Mouse (Mus musculus) erythroblast, adult 5-6 weeks (primary cell): ENCODE data around the gene Snapc2. TPM values are rescaled to one million over a fixed set of nuclear protein-coding genes. Genes with fewer than 3 reads are reported as not detected.
A peak's percentile ranks its signal among the peaks of the same experiment; 100 is the strongest.
"Not testable (repeated sequence)": the region's sequence is repeated elsewhere in the genome, so short reads cannot be mapped to it uniquely, and the experiment has no call there.

ENCODE experiments used
- ATAC-seq: replicated peaks from 2 replicates; pipeline ENCODE4 v1.8.0; 2016; ENCODE audit warnings: moderate number of reproducible peaks, mild to moderate bottlenecking, moderate TSS enrichment, inconsistent platforms; ENCODE audit not compliant: poor library complexity, low FRiP score, severe bottlenecking
- total RNA-seq, 2 experiments: library from RNA; stranded (forward) in 1 of 2; stranded (reverse) in 1 of 2; fragments of 150-400 nt in 1 of 2; fragments of 200-764, 138-1000 nt in 1 of 2; gene quantifications; 2 replicates each; pipeline versions ENCODE4 v1.2.3 to v1.2.4; 2015 to 2017; ENCODE audit warnings: low replicate concordance in 2 of 2

Snapc2 gene
- total RNA-seq, 2 experiments from 2014 or later = 0.68 to 13.8 TPM

GRCm38 (mm10) chr8:4230612-4231351 is 22.1 kb upstream of the Snapc2 start:
- no peak for ATAC-seq

DNA sequence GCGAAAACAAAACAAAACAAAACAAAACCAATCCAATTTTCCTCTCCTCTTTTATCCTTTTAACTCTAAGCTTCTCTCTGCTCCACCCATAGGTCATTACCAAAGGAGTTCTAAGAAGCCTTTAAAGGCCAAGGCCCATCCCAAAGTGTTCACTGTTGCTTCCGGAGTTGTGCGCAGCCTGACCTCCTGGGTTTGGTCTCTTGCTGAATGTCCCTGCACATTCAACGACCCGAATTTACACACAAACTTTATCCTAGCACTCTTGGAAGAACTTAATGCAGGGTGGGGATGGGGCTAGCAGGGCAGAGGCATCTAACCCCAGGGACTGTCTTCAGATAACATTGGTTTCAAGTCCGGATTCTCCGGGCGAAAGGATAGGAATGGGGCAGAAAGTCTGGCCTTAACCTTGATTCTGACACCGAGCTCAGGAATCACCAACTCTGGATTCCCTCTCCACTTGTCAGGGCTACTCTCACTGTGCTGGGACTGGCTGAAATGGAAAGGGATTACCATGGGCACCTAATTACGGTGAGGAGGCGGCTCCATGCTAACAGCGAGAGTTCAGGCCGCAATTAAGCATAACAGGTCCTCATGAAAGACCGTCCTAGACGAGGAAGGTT is 15.0 kb upstream of the Snapc2 start:
- peak; percentile 4; the same call in 1 of the 2 replicates for ATAC-seq

GRCm38 (mm10) chr8:4238434-4239192 is 14.3 kb upstream of the Snapc2 start, which contains the start of the genes Map2k7 and Gm49320:
Gene Map2k7, plus strand, starts transcription at chr8:4238740.
Gene Gm49320, plus strand, starts transcription at chr8:4238865.
- peak; percentile 86 for ATAC-seq

- peak; percentile 26 for ATAC-seq
Observed at GRCm38 (mm10) chr8:4239193-4239890, 13.5 kb upstream of the Snapc2 start.

DNA sequence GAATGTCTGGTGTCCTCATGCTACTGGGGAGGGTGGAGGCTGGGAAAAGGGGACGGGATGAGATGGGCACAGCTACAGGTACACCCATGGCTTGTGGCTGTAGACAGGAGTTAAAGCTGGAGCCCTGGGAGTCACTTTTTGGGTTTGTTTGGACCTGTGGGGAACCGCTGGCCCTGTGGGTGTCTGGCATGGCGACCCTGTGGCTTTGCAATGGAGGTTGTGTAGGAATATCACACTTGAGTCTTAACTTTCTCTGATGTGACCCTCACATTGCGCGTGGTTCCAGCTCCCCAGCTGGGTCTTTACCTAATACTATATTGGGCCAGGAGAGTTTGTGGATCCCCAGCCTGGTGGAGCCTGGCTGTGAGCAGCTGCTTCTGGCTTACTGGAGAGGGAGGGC is 7.8 kb upstream of the Snapc2 start:
- no peak for ATAC-seq

DNA sequence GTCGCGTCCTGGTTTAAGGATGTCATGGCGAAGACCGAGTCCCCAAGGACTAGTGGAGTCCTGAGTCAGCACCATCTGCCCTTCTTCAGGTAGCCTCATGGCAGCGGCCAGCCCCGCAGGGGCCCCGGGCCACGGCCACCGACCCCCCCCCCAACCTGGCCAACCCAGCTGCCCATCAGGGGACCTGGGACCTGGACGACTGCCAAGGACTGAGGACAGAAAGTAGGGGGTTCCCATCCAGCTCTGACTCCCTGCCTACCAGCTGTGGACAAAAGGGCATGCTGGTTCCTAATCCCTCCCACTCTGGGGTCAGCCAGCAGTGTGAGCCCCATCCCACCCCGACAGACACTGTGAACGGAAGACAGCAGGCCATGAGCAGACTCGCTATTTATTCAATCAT is 7.1 kb upstream of the Snapc2 start:
- ATAC-seq = no peak

- no peak for ATAC-seq
Observed at GRCm38 (mm10) chr8:4247241-4247640, 5.6 kb upstream of the Snapc2 start.

DNA sequence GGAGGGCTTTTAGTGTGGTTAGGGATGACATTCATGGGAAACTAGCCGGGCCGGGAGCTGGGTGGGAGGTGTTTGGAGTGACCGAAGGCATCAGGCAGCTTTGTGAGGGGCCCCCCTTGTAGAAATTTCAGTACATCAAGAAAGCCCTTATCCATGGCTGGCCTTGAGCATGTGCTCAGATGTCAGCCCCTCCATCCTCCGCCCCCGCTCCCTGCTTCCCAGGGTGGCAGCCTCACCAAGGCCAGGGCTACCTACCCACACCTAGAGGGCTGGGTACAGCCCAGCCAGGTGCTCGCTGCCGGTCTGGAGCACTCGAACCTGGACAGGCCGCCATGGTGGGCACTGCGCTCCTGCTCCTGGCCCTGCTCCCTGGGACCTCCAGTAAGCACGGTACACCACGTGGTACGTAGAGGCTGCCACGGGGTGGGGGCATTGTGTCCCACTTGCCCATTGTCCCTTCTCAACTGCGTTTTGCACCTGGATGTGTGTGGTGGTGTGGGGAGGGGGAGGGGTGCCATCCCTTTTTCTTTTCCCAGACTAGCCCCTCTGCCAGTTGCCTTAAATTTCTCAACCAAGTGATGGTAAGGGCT is 4.8 kb upstream of the Snapc2 start, which contains the start of gene Tgfbr3l:
Gene Tgfbr3l, plus strand, starts transcription at position 264 of the 590 bp plus-strand sequence.
- no peak for ATAC-seq

DNA sequence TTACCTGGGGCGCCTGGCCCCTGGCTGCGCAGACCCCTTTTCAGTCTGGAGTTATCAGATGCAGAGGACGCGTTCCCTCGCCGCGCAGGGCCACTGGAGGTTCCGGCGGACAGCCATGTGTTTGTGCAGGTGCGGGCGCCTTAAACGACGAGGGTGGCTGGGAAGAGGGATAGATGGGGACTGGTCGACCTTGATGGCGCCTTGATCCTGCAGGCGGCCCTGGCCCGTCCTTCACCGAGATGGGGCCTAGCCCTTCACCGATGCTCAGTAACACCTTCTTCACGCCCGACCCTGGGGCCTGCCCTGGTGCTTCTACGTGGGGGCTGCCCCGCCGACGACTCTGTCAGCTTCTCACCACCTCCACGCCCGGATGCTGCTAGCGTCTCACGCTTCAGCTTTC is 3.7 kb upstream of the Snapc2 start:
- no peak for ATAC-seq

DNA sequence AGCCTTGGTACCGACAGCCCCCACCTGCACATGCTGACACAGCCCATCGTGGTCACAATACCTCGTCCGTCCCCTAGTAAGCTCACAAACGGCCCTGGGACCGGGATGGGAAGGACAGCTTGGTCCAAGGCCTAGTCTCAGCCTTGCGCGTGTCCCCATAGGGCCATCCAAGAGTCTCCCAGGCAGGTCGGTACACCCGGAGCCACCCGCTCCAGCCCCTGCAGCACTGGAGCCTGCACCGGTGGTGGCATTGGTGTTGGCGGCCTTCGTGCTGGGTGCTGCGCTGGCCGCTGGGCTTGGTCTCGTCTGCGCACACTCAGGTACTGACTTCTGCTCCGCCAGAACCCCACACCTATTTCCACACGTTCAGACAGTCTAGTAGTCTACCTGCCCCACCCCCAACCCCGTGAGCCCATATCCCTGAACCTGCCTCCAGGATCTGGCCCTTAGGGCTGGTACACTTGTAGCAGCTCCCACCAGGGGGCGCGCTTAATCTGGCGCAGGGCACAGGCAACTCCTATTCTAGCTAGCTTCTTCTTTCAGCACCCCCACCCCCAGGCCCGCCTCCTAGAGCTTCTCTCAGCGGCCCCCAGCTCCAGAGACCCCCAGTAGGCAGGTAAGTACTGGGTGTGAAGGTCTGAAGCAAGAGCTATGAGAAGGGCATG is 2.4 kb upstream of the Snapc2 start:
- peak; percentile 45; the same call in 1 of the 2 replicates for ATAC-seq

DNA sequence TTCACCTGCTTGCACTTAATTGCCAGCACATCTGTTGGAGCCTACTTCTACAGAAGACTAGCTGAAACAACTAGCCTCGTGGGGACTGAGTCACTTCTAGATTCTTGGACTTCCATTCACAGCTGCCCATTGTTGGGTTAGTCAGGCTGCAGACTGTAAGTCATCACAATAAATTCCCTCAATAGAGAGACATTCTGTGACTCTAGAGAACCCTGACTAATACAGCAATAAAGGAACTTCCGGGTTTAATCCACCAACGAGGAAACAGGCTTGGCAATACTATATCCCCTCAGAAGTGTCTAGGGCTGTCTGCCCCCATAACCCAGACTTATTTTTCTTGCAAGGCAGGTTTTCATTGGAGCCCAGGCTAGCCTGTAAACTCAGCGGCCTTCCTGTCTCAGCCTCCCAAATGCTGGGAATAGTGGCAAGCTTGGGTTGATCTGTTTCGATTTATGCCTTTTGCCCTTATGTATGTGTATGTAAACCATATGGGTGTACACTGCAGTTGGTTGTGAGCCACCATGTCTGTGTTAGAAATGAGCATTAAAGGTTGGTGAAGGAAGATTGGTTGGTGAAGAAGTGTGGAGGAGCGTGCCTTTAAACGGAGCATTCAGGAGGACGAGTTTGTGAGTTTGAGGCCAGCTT is 642 bp upstream of the Snapc2 start:
- ATAC-seq = no peak

DNA sequence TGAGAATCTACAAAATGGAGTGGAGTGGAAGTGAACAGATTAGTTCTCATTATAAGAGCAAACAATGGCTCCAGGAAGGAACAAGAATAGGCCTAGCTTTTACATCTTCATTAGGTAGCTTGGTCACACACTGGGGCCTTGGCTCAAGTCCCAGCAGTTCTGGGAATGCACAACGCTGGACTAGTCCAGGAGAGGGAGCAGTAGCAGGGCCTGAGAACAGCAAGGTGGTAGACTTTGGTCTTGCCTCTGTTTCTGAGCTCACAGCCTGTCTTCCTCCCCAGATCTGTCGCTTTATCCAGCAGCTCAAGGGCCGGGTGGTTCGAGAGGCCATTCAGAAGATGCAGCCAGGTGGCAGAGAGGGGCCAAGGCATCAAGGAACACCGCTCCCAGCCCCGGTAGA is 1.1 kb downstream of the Snapc2 start:
- no peak for ATAC-seq

DNA sequence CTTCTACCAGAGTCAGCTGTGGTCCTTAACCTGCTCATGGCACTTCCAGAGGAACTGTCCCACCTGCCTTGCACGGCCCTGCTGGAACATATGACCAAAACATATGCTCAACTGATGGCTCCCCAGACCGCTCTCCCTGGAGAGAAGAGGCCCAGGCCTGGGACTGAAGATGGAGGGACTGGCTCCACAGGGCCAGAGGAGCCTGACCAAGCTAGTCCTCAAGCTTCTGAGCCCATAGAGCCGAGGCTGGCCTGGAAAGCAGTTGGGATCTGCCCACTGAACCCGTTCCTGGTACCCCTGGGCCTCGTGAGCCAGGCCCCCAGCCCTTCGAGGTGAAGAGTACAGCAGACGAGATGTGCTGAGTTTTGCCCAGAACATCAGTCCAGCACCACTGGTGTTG is 2.6 kb downstream of the Snapc2 start:
- ATAC-seq = not testable (repeated sequence)

DNA sequence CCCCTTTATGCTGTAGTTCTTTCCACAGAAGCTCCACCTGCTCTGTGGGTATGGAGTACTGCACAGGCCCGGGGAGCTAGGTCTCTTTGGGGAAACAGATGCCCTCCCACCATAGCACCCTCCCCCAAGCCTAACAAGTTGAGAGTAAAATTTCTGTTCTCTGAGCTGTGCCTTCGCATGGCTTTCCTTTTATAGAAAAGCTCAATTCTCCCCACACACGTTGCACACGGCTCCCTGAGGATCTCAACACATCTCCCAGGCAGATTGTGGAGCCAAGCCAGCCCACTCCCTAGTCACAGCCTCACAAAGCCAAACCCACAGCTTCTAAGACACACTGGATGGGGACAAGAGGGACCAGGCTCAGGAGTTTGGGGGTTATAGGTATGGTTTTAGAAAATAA is 4.0 kb downstream of the Snapc2 start:
- no peak for ATAC-seq

DNA sequence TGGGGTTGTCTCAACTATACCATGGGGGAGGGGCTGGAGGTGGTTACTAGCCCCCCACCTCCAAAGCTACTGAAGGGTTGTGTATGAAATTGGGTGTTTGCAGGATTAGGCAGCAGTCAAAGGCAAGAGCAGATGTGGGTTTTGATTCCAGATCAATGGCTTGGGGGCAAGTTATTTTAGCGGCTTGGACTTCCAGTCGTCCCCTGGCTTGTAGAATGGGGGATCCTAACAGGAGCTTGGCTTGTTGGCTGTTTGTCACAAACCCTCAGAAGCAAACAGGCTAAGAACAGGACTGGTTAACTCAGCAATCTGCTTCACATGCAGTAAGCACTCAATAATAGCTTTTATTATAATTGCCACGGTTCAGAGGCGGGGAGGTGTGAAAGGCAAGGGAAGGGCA is 4.5 kb downstream of the Snapc2 start:
- ATAC-seq = no peak

DNA sequence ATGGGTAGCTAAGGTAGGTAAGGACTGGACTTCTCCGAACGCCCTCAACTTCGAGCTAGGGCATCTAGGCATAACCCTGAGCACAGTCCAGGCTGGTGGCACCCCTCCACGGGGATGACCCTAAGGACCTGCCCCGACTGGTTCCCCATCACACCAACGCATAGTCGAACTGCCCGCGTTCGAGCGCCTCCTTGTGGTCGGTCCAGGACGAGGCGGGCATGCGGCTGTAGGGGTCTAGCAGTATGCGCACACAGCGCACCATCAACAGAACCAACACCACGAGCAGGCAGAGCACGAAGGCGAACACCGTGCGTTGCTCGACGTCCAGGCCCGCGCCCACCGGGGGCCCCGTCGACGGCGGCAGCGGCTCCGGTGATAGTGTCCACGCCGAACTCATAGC is 5.4 kb downstream of the Snapc2 start:
- peak; percentile 61 for ATAC-seq

DNA sequence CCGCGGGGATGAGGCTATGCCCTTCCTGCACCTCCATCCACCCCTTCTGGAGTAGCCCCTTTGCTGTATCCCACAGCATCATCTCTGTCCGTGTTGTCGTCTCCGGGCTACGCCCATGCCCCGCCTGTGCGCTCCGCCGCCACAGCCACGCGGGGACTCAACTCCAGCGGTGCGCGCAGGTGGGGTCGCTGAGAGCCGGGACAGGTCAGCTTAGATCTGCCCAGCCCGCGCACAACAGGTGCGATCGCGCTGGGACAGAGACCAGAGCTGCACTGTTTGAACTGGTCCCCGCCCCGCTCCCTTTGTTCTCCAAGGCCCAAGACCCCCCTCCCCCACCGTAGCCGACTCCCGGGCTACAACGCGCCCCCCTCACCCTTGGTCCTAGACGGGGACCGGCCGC is 5.8 kb downstream of the Snapc2 start:
- ATAC-seq = peak; percentile 51

DNA sequence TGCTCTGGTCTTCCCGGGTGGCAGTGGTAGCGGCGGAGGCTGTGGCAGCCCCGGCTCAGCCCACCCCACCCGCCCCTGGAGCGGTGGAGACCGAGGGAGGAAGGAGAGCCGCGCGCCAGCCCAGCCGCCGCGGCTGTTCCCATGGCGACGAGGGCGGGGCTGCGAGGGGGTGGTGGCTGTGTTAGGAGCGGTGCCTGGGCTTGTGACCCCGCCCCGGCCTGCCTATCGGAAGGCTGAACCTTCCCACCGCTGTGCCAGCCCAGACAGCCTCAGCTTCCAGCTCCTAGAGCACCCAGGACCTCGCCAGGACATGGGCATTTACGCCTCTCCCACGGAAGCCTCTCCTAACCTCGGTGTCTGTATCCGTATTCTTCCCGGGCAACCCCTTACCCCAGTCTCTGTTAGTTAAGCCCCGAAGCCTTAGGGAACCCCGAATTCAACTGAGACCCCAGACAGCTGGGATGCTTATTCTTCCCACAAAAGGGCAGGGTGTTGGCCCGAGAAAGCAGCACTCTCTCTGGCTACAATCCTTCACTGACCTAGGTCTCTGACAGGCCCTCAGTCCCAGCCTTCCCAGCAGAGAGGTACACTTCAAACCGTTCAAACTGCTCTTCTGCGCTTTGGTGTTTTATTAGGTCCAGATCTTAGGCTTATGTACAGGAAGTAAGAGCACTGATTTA is 6.4 kb downstream of the Snapc2 start, which contains the start of gene Ctxn1:
Gene Ctxn1, minus strand, starts transcription at position 150 of the 680 bp plus-strand sequence.
- peak; percentile 93 for ATAC-seq
